Mouse (Mus musculus) lung, adult 2 months (tissue): ENCODE data around the gene Psrc1.

Experiments used
- CTCF ChIP-seq: fragments of 200-500 bp; IDR thresholded peaks from 2 replicates; pipeline ENCODE4 v1.5.1; 2011; ENCODE audit warnings: mild to moderate bottlenecking, low read length, control low read depth; ENCODE audit not compliant: insufficient read depth
- POLR2A ChIP-seq: fragments of 200-500 bp; IDR thresholded peaks from 2 replicates; pipeline ENCODE4 v1.6.1; 2011; ENCODE audit warnings: low read depth, mild to moderate bottlenecking, control low read depth, low read length, borderline replicate concordance; ENCODE audit errors: extremely low read depth

GRCm38 (mm10) chr3:108435701-108436379 lies 52.2 kb downstream of the Psrc1 start:
- TF ChIP-seq CTCF (no peak), POLR2A (no peak)
